Mouse (Mus musculus) frontal cortex, postnatal 10 days (tissue): Measurements from ENCODE around the gene Prrc2b.

ENCODE experiments used
- DNase-seq, 2 experiments: peaks; one replicate each; pipeline ENCODE4 v3.0.0; 2022; ENCODE audit warnings: low spot score in 2 of 2, mixed read lengths in 1 of 2

The Prrc2b gene

GRCm38 (mm10) chr2:32235433-32235832 lies 84.6 kb downstream of the Prrc2b start:
- no peak for DNase-seq

GRCm38 (mm10) chr2:32235886-32236759 lies 85.2 kb downstream of the Prrc2b start, which contains the start of gene Pomt1:
Gene Pomt1, plus strand, starts transcription at chr2:32236590.
- DNase-seq: peak; percentile 86 to 91

- DNase-seq: peak in 1 of 2 experiments; percentile 29
Observed at GRCm38 (mm10) chr2:32236760-32237487, 86.0 kb downstream of the Prrc2b start.

- DNase-seq: no peak
Observed at GRCm38 (mm10) chr2:32237571-32237970, 86.7 kb downstream of the Prrc2b start.

- DNase-seq: no peak
Observed at GRCm38 (mm10) chr2:32238708-32239435, 88.0 kb downstream of the Prrc2b start.

GRCm38 (mm10) chr2:32240591-32240990 lies 89.7 kb downstream of the Prrc2b start:
- no peak for DNase-seq

- DNase-seq: no peak
Observed at GRCm38 (mm10) chr2:32242986-32243385, 92.1 kb downstream of the Prrc2b start.

- DNase-seq: no peak
Observed at GRCm38 (mm10) chr2:32246741-32247140, 95.9 kb downstream of the Prrc2b start.

- no peak for DNase-seq
Observed at GRCm38 (mm10) chr2:32248377-32249361, 97.8 kb downstream of the Prrc2b start.

GRCm38 (mm10) chr2:32251791-32252527 lies 101.1 kb downstream of the Prrc2b start:
- DNase-seq: no peak

- DNase-seq: no peak
Observed at GRCm38 (mm10) chr2:32252658-32253057, 101.8 kb downstream of the Prrc2b start.

GRCm38 (mm10) chr2:32253352-32253751 lies 102.5 kb downstream of the Prrc2b start:
- no peak for DNase-seq

GRCm38 (mm10) chr2:32254563-32254962 lies 103.7 kb downstream of the Prrc2b start:
- no peak for DNase-seq

- no peak for DNase-seq
Observed at GRCm38 (mm10) chr2:32256273-32256672, 105.4 kb downstream of the Prrc2b start.

GRCm38 (mm10) chr2:32258887-32259533 lies 108.1 kb downstream of the Prrc2b start:
- DNase-seq: no peak

- peak; percentile 85 to 87 for DNase-seq
Observed at GRCm38 (mm10) chr2:32259657-32260417, 109.0 kb downstream of the Prrc2b start, which contains the start of gene Uck1. Gene Uck1, minus strand, starts transcription at chr2:32260159.

- DNase-seq: no peak
Observed at GRCm38 (mm10) chr2:32260635-32261034, 109.8 kb downstream of the Prrc2b start.

- DNase-seq: no peak
Observed at GRCm38 (mm10) chr2:32275823-32276222, 124.9 kb downstream of the Prrc2b start.

GRCm38 (mm10) chr2:32282289-32282688 lies 131.4 kb downstream of the Prrc2b start:
- no peak for DNase-seq
